Mouse (Mus musculus) central nervous system, embryonic 18 days (tissue): ENCODE data around the gene Rbmy. TPM values are rescaled to one million over a fixed set of nuclear protein-coding genes. Genes with fewer than 3 reads are reported as not detected.

Source experiments
- polyA plus RNA-seq: library from polyadenylated mRNA; depleted of rRNA; stranded (reverse); fragments of >200 nt; gene quantifications from 2 replicates; pipeline ENCODE4 v1.2.3, GENCODE M21; 2012; rRNA removed

Rbmy gene
- not detected in 2 replicates for polyA plus RNA-seq

GRCm38 (mm10) chrY:2830380-2830779 lies at the start of gene Rbmy, which contains the start of gene Gm10256:
Rbmy (plus strand) TSS chrY:2830680.
Gm10256 (plus strand) TSS chrY:2830699.

DNA sequence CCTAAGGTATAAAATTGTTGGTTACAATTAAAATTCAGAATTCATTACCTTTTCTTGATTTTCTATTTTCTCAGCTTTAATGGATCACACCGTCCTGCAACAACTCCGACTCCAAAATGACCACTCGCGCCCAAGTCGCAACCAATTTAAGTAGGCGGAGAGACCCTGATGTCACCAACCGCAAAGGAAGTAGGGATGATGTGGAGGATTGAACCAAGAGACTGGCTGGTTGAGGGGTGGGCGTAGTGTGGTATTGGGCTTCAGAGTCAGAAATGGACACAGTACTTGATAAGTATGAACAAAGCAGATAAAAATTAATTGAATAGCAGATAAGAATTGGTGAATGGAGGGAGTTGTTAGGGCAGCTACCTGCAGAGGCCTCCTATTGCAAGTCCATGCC lies 34.4 kb upstream of the Rbmy start, which contains the start of gene Gm4064:
Gene Gm4064 (minus strand): TSS at position 101 of the 400 bp plus-strand sequence.

Other genes with a start within 250 kb of the Rbmy start
- gene H2al2c, start 231.6 kb upstream of the Rbmy start, polyA plus RNA-seq: not detected in 2 replicates
- gene Sry, start 167.0 kb upstream of the Rbmy start, polyA plus RNA-seq: not detected in 2 replicates
- gene H2al2b, start 110.0 kb upstream of the Rbmy start, polyA plus RNA-seq: not detected in 2 replicates
- gene Gm4064, start 34.5 kb upstream of the Rbmy start, polyA plus RNA-seq: not detected in 2 replicates
- gene Gm10256, start within 50 bp of the Rbmy start, polyA plus RNA-seq: 0.08 TPM in 1 of 2 replicates, not detected in the other
- not detected in 2 replicates for gene Gm10352, start 70.3 kb downstream of the Rbmy start, polyA plus RNA-seq
- not detected in 2 replicates for gene Gm29289, start 101.9 kb downstream of the Rbmy start, polyA plus RNA-seq